Mouse (Mus musculus) layer of hippocampus, postnatal 10 days (tissue): ENCODE data around the gene Slc45a3. TPM values are rescaled to one million over a fixed set of nuclear protein-coding genes. Genes with fewer than 3 reads are reported as not detected.

Source experiments
- DNase-seq, 2 experiments: peaks; one replicate each; pipeline ENCODE4 v3.0.0; 2021; ENCODE audit warnings: low spot score in 2 of 2
- total RNA-seq, 2 experiments: library from RNA; stranded (reverse); gene quantifications; 2 replicates each; pipeline ENCODE4 v1.2.3; 2021

The Slc45a3 gene
- total RNA-seq, 2 experiments from 2014 or later, result 0.13 to 0.48 TPM

- no peak for DNase-seq
Measured at GRCm38 (mm10) chr1:131993169-131994040, 30.6 kb downstream of the Slc45a3 start.

- peak; percentile 73 to 74 for DNase-seq
Measured at GRCm38 (mm10) chr1:131995062-131995461, 32.3 kb downstream of the Slc45a3 start.

- no peak for DNase-seq
Measured at GRCm38 (mm10) chr1:132000506-132000905, 37.7 kb downstream of the Slc45a3 start.

GRCm38 (mm10) chr1:132001880-132002330 lies 39.1 kb downstream of the Slc45a3 start:
- no peak for DNase-seq

GRCm38 (mm10) chr1:132003111-132003510 lies 40.3 kb downstream of the Slc45a3 start:
- no peak for DNase-seq

GRCm38 (mm10) chr1:132003817-132004216 lies 41.0 kb downstream of the Slc45a3 start:
- no peak for DNase-seq

GRCm38 (mm10) chr1:132004574-132005180 lies 41.9 kb downstream of the Slc45a3 start:
- no peak for DNase-seq

- DNase-seq, result no peak
Measured at GRCm38 (mm10) chr1:132005466-132005865, 42.7 kb downstream of the Slc45a3 start.

- DNase-seq, result no peak
Measured at GRCm38 (mm10) chr1:132006046-132006445, 43.3 kb downstream of the Slc45a3 start.

GRCm38 (mm10) chr1:132006721-132007120 lies 44.0 kb downstream of the Slc45a3 start:
- no peak for DNase-seq

- peak; percentile 84 to 88 for DNase-seq
Measured at GRCm38 (mm10) chr1:132007282-132007815, 44.6 kb downstream of the Slc45a3 start, which contains the start of gene Elk4. Elk4 (plus strand) TSS chr1:132007607.

GRCm38 (mm10) chr1:132007828-132008827 lies 45.4 kb downstream of the Slc45a3 start:
- DNase-seq, result peak; percentile 80 to 88

GRCm38 (mm10) chr1:132008881-132009644 lies 46.3 kb downstream of the Slc45a3 start:
- no peak for DNase-seq

GRCm38 (mm10) chr1:132010632-132011501 lies 48.1 kb downstream of the Slc45a3 start:
- no peak for DNase-seq

GRCm38 (mm10) chr1:132011785-132012184 lies 49.0 kb downstream of the Slc45a3 start:
- DNase-seq, result no peak

GRCm38 (mm10) chr1:132012861-132013260 lies 50.1 kb downstream of the Slc45a3 start:
- DNase-seq, result no peak

- no peak for DNase-seq
Measured at GRCm38 (mm10) chr1:132014800-132015199, 52.0 kb downstream of the Slc45a3 start.

- no peak for DNase-seq
Measured at GRCm38 (mm10) chr1:132016691-132017090, 53.9 kb downstream of the Slc45a3 start.

GRCm38 (mm10) chr1:132019876-132020275 lies 57.1 kb downstream of the Slc45a3 start:
- no peak for DNase-seq
